Mouse (Mus musculus) lung, adult 2 months (tissue): ENCODE results near the gene Itgal. TPM values are rescaled to one million over a fixed set of nuclear protein-coding genes. Genes with fewer than 3 reads are reported as not detected.
"Not testable (repeated sequence)": the region's sequence is repeated elsewhere in the genome, so short reads cannot be mapped to it uniquely, and the experiment has no call there.

Source experiments
- DNase-seq: peaks from one replicate; pipeline ENCODE4 v3.0.0; 2022
- H3K4me1 ChIP-seq: fragments of 200-500 bp; 2 replicates; pipeline ENCODE4 v1.6.1; 2011; ENCODE audit warnings: low read length; ENCODE audit not compliant: control insufficient read depth, insufficient read depth
- H3K4me3 ChIP-seq: fragments of 200-500 bp; replicated peaks from 2 replicates; pipeline ENCODE3; 2011; ENCODE audit warnings: low read depth, mild to moderate bottlenecking, control low read depth, low read length; ENCODE audit errors: extremely low read depth
- CTCF ChIP-seq: fragments of 200-500 bp; IDR thresholded peaks from 2 replicates; pipeline ENCODE4 v1.5.1; 2011; ENCODE audit warnings: mild to moderate bottlenecking, low read length, control low read depth; ENCODE audit not compliant: insufficient read depth
- POLR2A ChIP-seq: fragments of 200-500 bp; IDR thresholded peaks from 2 replicates; pipeline ENCODE4 v1.6.1; 2011; ENCODE audit warnings: low read depth, mild to moderate bottlenecking, control low read depth, low read length, borderline replicate concordance; ENCODE audit errors: extremely low read depth
- WGBS: fragments of 180-500 bp; shearing (Covaris S2); methylation state at CpG from one replicate; pipeline ENCODE4 v1.1.7; 2018; 5-methylcytosine and 5-hydroxymethylcytosine counted together
- polyA plus RNA-seq: library from polyadenylated mRNA; depleted of rRNA; stranded (reverse); fragments of >200 nt; gene quantifications from 2 replicates; pipeline ENCODE4 v1.2.3, GENCODE M21; 2012

Itgal gene
- polyA plus RNA-seq, 1 experiment = 36.9 TPM

DNA sequence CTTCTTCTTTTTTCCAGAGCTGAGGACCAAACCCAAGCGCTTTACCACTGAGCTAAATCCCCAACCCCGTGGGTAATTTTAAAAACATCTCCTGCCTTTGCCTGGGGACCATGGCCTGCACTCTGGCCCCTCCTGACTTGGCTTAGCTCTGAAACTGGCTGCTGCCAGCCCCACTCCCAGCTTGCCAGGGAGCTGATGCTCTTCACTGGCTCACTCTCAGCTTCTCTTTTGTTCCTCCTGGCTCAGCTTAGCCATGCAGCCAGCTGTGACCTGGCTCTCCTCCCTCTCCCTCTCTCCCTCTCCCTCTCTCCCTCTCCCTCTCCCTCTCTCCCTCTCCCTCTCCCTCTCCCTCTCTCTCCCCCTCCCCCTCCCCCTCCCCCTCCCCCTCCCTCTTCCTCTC lies 30.6 kb downstream of the Itgal start:
- no peak for DNase-seq
- WGBS = 59% methylated on average over 2 of the region's 2 CpGs
- TF ChIP-seq CTCF (no peak), POLR2A (no peak)
- Histone ChIP-seq H3K4me1 (no peaks in the 10 kb centered on the region), H3K4me3 (no peak overlapping the region)

DNA sequence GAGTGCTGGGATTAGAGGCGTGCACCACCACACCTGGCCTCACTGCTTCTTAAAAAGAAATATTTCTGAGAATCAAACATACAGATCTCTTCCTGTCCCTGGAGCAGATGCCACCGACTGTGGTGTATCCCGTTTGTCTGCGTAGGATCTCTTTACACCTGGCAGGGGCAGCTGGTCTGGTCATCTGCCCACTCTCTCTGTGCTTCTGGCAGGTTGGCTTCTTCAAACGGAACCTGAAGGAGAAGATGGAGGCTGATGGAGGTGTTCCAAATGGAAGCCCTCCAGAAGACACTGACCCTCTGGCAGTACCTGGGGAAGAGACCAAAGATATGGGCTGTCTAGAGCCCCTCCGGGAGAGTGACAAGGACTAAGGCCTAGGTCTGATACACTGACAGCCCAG lies 37.2 kb downstream of the Itgal start:
- no peak for TF ChIP-seq CTCF
- no peak for TF ChIP-seq POLR2A
- Histone ChIP-seq H3K4me3 (no peak overlapping the region), H3K4me1 (no peaks in the 10 kb centered on the region)
- WGBS = 83% methylated on average over 6 of the region's 6 CpGs
- no peak for DNase-seq

DNA sequence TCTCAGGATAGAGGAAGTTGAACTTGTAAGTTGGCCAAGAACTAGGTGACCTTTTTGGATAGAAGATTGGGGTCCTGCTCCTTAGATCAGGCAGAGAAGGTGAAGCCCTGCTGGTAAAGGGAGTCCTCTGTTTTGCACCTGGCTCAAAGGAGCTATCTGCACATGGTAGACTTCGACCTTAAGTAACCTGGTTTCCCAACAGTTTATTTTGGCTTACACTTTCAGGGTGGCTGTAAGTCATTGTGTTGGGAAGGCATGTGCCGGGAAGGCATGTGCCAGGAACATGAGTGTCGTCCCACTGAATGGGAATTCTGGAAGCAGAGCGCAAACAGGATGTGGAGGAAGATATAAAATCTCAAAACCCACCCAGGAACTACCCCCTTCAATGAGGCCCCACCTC lies 39.5 kb downstream of the Itgal start:
- Histone ChIP-seq H3K4me3 (no peak overlapping the region), H3K4me1 (no peaks in the 10 kb centered on the region)
- 59% methylated on average over 4 of the region's 4 CpGs for WGBS
- no peak for DNase-seq
- TF ChIP-seq CTCF (no peak), POLR2A (no peak)

DNA sequence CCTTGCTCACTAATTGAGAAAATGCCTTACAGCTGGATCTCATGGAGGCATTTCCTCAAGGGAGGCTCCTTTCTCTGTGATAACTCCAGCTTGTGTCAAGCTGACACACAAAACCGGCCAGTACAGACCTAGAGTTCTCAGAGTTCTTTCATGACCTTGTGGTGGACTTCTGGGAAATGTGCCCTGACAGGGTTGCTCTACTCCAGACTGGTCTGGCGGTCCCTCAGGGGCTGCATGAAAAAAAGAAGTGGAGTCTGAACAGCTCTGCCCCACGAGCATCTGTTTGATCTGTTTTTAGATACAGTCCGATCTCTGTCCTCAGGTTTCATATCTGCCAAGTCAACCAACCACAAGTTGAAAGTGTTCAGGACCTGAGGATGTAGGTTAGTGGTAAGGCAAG lies 41.6 kb downstream of the Itgal start:
- Histone ChIP-seq H3K4me3 (no peak overlapping the region), H3K4me1 (no peaks in the 10 kb centered on the region)
- no peak for DNase-seq
- no peak for TF ChIP-seq CTCF
- no peak for TF ChIP-seq POLR2A
- 55% methylated on average over 4 of the region's 4 CpGs for WGBS

DNA sequence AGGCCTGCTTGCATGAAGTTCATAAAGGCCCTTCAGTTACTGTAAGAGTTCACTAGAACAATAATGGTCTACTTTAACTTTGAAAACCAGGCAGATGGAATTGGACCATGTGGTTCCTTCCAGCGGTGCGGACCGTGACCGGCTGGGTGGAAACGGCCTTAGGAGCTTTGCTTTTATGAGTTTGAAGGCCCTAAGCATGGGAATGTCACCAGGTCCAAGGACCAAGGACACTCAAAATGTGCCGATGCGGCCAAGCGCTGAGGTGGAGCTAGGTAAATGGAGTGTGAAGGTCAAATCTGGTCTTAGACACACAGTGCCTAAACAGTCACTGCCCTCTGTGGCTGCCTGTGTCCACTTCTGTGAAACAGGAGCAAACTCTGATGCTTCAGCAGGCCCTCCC lies 45.3 kb downstream of the Itgal start:
- TF ChIP-seq POLR2A (no peak), CTCF (no peak)
- WGBS = 93% methylated on average over 8 of the region's 8 CpGs
- DNase-seq = no peak

DNA sequence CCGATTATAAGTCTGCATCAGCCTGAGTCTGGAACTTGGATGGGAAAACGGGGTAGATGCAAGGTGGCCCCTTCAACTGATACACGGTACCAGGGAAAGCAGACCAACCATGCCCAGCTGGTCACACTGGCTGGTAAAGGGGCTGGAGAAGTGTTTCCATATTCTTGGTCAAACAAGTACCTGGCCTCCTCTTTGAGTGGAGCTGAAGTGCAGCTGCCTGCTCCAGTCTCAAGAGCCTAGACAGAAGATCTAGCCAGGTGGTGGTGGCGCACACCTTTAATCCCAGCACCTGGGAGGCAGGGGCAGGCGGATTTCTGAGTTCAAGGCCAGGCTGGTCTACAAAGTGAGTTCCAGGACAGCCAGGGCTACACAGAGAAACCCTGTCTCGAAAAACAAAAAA lies 45.8 kb downstream of the Itgal start:
- WGBS = 72% methylated on average over 6 of the region's 6 CpGs
- DNase-seq, H3K4me3 ChIP-seq, H3K4me1 ChIP-seq: not testable (repeated sequence)

More for the DNA sequence above, 45.3 kb downstream of the Itgal start:
- no peak overlapping the region for H3K4me3 ChIP-seq
- H3K4me1 ChIP-seq = no peaks in the 10 kb centered on the region

DNA sequence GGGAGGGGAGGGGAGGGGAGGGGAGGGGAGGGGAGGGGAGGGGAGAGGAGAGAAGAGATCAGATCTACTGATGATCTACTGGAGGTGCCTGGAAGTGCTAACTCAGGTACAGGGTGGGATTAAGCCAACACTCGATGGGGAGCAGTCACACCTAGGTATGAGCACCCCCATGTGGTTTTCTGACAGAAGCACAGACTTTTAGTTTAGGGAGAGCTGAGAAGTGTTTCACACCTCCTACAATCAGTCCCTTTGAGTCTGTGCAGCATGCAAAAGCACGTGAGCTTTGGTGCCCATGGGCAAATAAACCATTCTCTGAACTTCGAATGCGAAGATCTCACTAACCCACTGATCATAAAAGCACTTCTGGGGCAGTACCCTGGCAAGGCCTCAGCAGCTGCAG lies 46.3 kb downstream of the Itgal start:
- Histone ChIP-seq H3K4me1 (no peaks in the 10 kb centered on the region; the same call in 1 of the 2 replicates), H3K4me3 (no peak overlapping the region)
- TF ChIP-seq POLR2A (no peak), CTCF (no peak)
- DNase-seq = no peak
- WGBS = 48% methylated on average over 4 of the region's 4 CpGs

DNA sequence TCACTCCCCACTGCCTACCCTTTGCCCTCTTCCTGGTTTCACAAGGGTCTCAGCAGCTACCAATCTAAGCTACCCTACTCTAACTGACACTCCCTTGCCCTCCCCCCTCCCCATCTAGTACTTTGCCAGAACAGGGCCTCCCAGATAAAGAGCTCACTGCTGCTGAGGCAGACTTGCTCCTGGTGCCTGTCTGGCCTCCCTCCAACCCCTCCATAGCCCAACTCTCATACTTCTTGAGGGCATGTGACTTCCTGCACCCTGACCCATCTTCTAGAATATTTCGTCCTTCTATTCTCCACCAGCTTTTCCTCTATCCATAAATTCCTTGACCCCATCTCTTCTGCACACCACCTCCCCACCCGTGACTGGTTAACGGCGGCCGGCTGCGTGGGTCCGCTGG lies 46.8 kb downstream of the Itgal start:
- H3K4me1 ChIP-seq = no peaks in the 10 kb centered on the region; the same call in 1 of the 2 replicates
- WGBS = 87% methylated on average over 7 of the region's 7 CpGs
- no peak for TF ChIP-seq POLR2A
- TF ChIP-seq CTCF = no peak

DNA sequence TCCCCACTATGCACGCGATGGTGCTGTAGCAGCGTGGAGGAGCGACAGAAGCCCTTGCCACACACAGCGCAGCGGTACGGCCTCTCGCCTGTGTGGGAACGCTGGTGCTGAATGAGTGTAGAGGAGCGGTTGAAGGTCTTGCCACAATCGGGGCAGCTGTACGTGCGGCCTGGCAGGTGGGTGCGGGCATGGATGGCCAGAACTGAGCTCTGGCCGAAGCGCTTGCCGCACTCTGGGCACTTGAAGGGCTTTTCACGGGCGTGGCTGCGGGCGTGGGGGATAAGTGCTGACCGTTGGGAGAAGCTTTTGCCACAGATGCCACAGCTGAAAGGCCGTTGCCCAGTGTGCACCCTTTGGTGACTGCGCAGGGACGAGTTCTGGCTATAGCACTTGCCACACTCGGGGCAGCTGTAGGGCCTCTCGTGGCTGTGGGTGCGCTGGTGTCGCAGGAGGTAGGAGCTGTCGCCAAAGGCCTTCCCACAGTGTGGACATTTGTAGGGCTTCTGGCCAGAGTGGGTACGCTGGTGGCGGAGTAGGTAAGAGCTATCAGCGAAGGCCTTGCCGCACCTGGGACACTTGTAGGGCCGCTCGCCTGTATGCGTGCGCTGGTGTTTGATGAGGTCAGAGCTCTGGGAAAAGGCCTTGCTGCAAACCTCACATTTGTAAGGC lies 47.4 kb downstream of the Itgal start:
- Histone ChIP-seq H3K4me1 (no peaks in the 10 kb centered on the region; the same call in 1 of the 2 replicates), H3K4me3 (no peak overlapping the region)
- WGBS = 86% methylated on average over 38 of the region's 38 CpGs
- 0 out of 2 replicates have a peak, but pooled peaks have one; percentile 18 for TF ChIP-seq POLR2A
- no peak for TF ChIP-seq CTCF
- DNase-seq = no peak

More for the DNA sequence above, 46.8 kb downstream of the Itgal start:
- DNase-seq = no peak
- no peak overlapping the region for H3K4me3 ChIP-seq

DNA sequence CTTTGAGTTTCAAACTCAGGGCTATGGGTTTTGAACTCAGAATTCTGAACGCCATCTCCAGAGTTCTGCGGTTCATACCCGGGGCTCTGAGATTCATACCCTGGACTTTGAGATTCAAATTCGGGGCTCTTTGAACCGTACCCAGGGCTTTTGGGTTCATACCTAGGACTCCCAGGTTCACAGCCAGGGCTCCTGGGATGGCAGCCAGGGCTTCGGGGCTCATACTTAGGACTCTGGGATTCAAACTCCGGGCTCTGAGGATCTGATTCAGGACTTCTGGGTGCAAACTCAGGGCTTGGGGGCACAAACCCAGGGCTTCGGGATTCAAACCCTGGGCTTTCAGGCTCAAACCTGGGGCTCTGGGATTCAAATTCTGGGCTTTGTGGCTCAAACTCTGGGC lies 48.3 kb downstream of the Itgal start:
- Histone ChIP-seq H3K4me3 (no peak overlapping the region), H3K4me1 (no peaks in the 10 kb centered on the region; the same call in 1 of the 2 replicates)
- DNase-seq = no peak
- WGBS = 82% methylated on average over 8 of the region's 8 CpGs
- TF ChIP-seq CTCF = no peak
- TF ChIP-seq POLR2A = no peak
